Mouse (Mus musculus): ENCODE measurements at regions not wholly inside any gene's neighbourhood (a gene's known extent, or its start where the extent isn't known, plus 50 kb on each side); places are given as distances from the start of the nearest gene placed in this dataset.

DNA sequence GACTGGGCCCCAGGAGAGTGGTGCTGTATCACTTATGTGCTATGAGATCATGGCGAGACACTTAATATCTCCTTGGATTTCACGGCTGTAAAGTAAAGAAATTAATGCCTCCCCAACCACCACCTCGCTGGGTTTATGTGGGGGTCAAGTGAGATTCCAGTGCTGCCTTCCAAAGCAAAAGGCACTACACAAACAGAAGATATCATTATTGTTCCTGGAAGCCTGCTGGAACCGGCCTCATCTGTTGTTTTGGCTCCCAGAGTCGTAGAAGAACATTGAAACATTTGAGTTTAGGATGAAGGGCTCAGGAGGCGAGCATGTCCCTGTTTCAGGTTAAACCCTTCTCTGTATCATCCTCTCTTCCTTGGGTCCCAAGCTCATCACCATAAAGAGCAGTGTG, 116.6 kb downstream of the Gpbp1 start:
- no peak for TF ChIP-seq CHD2 (IDR thresholded peaks at IDR 0.05; ENCODE audit: low read depth, low read length)
- TF ChIP-seq HCFC1 (IDR thresholded peaks at IDR 0.05; ENCODE audit: borderline replicate concordance, insufficient read depth, low read length): no peak
- no peak for TF ChIP-seq MAFK (IDR thresholded peaks at IDR 0.05; ENCODE audit: insufficient read depth, low read depth, low read length)
- TF ChIP-seq ZNF384 (IDR thresholded peaks at IDR 0.05; ENCODE audit: low read depth, low read length): no peak
- TF ChIP-seq ZC3H11A (IDR thresholded peaks at IDR 0.05; ENCODE audit: borderline replicate concordance, low read depth, low read length): no peak
- H3K27ac ChIP-seq (ENCODE audit: insufficient read depth, low read depth, low read length, poor library complexity, severe bottlenecking): no peak overlapping the region
- H3K36me3 ChIP-seq (ENCODE audit: control insufficient read depth, insufficient read depth, low read length, poor library complexity, severe bottlenecking): no peaks in the 10 kb centered on the region
- H3K4me3 ChIP-seq (ENCODE audit: insufficient read depth in 1 of 2, low read depth in 1 of 2, low read length in 2 of 2, poor library complexity in 1 of 2, severe bottlenecking in 1 of 2): no peak overlapping the region
- H3K4me1 ChIP-seq (ENCODE audit: control insufficient read depth in 2 of 2, insufficient read depth in 2 of 2, low read length in 2 of 2, poor library complexity in 1 of 2): peaks cover 0 to 4% of the 10 kb centered on the region in 2 experiments; a peak in 1 of 4 replicates
- H3K9ac ChIP-seq (ENCODE audit: insufficient read depth, low read depth, low read length, poor library complexity, severe bottlenecking): no peak overlapping the region
- H3K9me3 ChIP-seq (ENCODE audit: control insufficient read depth, insufficient read depth, low read depth, low read length): no peaks in the 10 kb centered on the region
- in situ Hi-C loops (cut with MboI; ENCODE audit: low sequenced_read_pairs in 2 of 2, unreplicated experiment in 2 of 2): no loop called here
- DNase-seq (ENCODE audit: low read depth, low spot score): no peak

GRCm38 (mm10) chr13:111373801-111374200, 116.1 kb downstream of the Gpbp1 start:
- peak; percentile 40 for DNase-seq (ENCODE audit: low read depth, low spot score)
- no peak overlapping the region for H3K27ac ChIP-seq (ENCODE audit: insufficient read depth, low read depth, low read length, poor library complexity, severe bottlenecking)
- in situ Hi-C loops (cut with MboI; ENCODE audit: low sequenced_read_pairs in 2 of 2, unreplicated experiment in 2 of 2): no loop called here
- H3K36me3 ChIP-seq (ENCODE audit: control insufficient read depth, insufficient read depth, low read length, poor library complexity, severe bottlenecking): no peaks in the 10 kb centered on the region
- no peaks in the 10 kb centered on the region for H3K9me3 ChIP-seq (ENCODE audit: control insufficient read depth, insufficient read depth, low read depth, low read length)
- no peak overlapping the region for H3K9ac ChIP-seq (ENCODE audit: insufficient read depth, low read depth, low read length, poor library complexity, severe bottlenecking)
- H3K4me1 ChIP-seq (ENCODE audit: control insufficient read depth in 2 of 2, insufficient read depth in 2 of 2, low read length in 2 of 2, poor library complexity in 1 of 2): peaks cover 0 to 4% of the 10 kb centered on the region in 2 experiments; a peak in 1 of 4 replicates
- no peak for TF ChIP-seq CHD2 (IDR thresholded peaks at IDR 0.05; ENCODE audit: low read depth, low read length)
- TF ChIP-seq ZNF384 (IDR thresholded peaks at IDR 0.05; ENCODE audit: low read depth, low read length): no peak
- TF ChIP-seq HCFC1 (IDR thresholded peaks at IDR 0.05; ENCODE audit: borderline replicate concordance, insufficient read depth, low read length): no peak
- no peak for TF ChIP-seq ZC3H11A (IDR thresholded peaks at IDR 0.05; ENCODE audit: borderline replicate concordance, low read depth, low read length)
- no peak for TF ChIP-seq MAFK (IDR thresholded peaks at IDR 0.05; ENCODE audit: insufficient read depth, low read depth, low read length)
- no peak overlapping the region for H3K4me3 ChIP-seq (ENCODE audit: insufficient read depth in 1 of 2, low read depth in 1 of 2, low read length in 2 of 2, poor library complexity in 1 of 2, severe bottlenecking in 1 of 2)
